Mouse (Mus musculus): ENCODE results near the gene Rere. TPM values are rescaled to one million over a fixed set of nuclear protein-coding genes. Genes with fewer than 3 reads are reported as not detected.

Rere gene
- polyA plus RNA-seq, 1 experiment, result 3.5 TPM

DNA sequence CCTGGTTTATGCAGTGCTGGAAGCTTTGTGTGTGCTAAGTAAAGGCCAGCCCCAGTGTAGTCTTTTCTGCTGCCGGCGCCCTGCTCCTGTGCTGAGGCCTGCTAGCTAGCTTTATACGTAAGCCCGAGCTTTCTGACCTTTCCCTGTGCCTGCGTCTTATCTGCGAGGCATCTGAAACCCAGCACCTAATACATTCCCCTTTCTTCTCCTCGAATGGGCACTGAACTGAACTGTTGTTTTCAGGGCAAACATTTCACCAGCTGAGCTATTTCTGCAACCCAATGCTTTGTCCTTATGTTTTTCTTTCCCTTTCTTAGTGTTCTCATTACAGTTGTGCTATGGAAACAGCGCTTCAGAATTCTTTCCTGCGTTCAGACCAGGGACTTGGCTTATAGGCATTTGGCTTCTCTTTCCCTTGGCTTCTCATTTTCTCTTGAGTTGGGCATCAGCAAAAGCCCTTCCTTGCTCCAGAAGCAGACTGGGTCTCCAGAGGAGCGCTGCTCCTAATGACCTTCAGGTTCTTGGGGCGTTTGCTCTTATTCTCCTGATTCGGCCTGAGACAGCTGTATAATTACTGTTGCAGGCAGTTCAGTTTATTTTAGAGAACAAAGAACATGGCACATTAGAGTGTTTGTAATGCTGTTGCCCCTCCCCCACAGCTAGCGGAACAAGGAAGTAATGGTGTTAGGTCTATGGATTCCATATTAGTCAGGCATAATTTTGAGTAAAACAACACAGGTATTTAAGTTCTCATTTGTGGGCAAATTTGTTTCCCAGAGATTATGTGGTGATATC, 115.6 kb downstream of the Rere start:
- H3K4me3 ChIP-seq (replicated peaks), result no peak overlapping the region
- H3K4me1 ChIP-seq (ENCODE audit: control insufficient read depth), result peaks cover 13% of the 10 kb centered on the region
- TF ChIP-seq GATA1 (IDR thresholded peaks at IDR 0.05; ENCODE audit: low read length) (no peak), TAL1 (IDR thresholded peaks at IDR 0.05; ENCODE audit: low read length) (no peak)
- H3K36me3 ChIP-seq (ENCODE audit: control insufficient read depth), result no peaks in the 10 kb centered on the region
- H3K9me3 ChIP-seq (ENCODE audit: control insufficient read depth, low read length), result no peaks in the 10 kb centered on the region
- H3K27me3 ChIP-seq (ENCODE audit: control insufficient read depth), result no peaks in the 10 kb centered on the region

DNA sequence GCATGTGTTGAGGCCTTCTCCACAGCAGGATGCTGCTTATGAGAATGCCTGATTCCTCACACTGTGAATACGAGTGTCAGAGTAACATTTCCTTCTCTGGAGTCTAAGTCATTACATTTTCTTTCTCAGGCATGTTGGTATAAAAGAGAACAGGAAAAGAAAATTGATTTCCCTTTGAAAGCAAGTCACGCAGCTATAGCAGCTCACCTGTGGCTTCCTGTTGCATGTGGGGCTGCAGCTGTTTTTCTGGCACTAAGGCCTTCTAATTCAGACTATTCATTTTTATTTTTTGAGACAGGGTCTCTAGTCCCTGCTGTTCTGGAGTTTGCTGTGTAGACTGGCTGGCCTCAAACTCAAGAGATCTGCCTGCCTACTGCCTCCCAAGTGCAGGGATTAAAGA, 117.6 kb downstream of the Rere start:
- Histone ChIP-seq H3K4me1 (ENCODE audit: control insufficient read depth) (peaks cover 21% of the 10 kb centered on the region), H3K36me3 (ENCODE audit: control insufficient read depth) (no peaks in the 10 kb centered on the region), H3K9me3 (ENCODE audit: control insufficient read depth, low read length) (no peaks in the 10 kb centered on the region), H3K4me3 (replicated peaks) (no peak overlapping the region), H3K27me3 (ENCODE audit: control insufficient read depth) (no peaks in the 10 kb centered on the region)
- TF ChIP-seq GATA1 (IDR thresholded peaks at IDR 0.05; ENCODE audit: low read length), result no peak
- TF ChIP-seq TAL1 (IDR thresholded peaks at IDR 0.05; ENCODE audit: low read length), result no peak

DNA sequence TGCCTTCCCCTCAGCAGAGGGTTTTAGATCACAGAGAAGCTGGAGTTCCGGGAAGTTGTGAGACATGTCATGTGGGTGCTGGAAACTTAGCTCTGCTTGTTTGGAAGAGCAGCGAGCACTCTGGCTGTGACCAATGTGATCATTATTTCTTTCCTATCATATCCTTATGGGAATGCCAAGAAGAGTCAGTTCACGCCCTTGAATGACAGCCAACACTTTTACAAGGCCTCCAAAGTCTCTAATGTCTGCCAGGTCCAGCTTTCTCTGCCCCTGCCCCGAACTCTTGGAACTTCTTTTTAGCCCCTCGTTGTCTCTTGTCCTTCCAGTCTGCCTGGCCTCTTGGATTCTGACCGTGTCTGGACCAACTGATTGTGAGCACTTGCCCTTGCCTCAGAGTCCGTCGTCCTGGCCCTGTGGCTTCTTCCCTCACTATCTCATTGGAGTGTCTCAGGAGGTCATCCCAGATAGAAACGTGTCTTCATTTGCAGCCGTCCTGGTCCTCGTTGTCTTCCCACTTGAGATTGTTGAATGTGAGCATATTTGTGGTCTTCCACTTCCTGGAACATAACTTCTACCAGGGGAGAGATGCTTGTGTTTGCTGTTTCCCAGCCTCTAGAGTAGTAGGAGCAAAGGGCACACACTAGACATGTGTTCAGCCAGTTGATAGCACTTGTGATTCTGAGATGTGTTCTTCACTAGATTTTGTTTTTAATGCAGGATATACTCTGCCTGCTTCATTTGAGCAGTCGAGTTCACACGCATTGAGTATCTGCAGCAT, 120.6 kb downstream of the Rere start:
- peaks cover 3% of the 10 kb centered on the region; the same call in 1 of the 2 replicates for H3K36me3 ChIP-seq (ENCODE audit: control insufficient read depth)
- H3K4me3 ChIP-seq (replicated peaks), result no peak overlapping the region
- peaks cover 29% of the 10 kb centered on the region for H3K4me1 ChIP-seq (ENCODE audit: control insufficient read depth)
- no peaks in the 10 kb centered on the region for H3K9me3 ChIP-seq (ENCODE audit: control insufficient read depth, low read length)
- no peaks in the 10 kb centered on the region for H3K27me3 ChIP-seq (ENCODE audit: control insufficient read depth)
- TF ChIP-seq GATA1 (IDR thresholded peaks at IDR 0.05; ENCODE audit: low read length) (no peak), TAL1 (IDR thresholded peaks at IDR 0.05; ENCODE audit: low read length) (no peak)

DNA sequence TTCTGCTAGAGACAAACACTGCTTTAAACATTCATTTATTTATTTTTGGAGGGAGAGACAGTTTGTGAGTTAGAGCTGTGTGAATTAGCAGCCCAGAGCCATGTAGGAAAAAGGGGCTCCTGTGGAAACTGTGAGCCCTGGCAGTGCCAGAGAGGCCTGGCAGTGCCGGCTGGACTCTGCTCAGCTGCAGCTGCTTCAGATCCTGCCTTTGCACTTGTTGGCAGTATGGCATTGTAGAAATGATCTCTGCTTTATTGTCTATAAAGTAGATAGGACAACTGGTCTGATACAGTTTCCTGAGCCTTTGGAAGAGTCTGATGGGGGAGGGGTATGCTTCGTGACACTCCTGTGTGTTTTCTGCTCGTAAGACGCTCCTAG, 121.2 kb downstream of the Rere start:
- Histone ChIP-seq H3K4me1 (ENCODE audit: control insufficient read depth) (peaks cover 27% of the 10 kb centered on the region), H3K36me3 (ENCODE audit: control insufficient read depth) (peaks cover 6% of the 10 kb centered on the region), H3K9me3 (ENCODE audit: control insufficient read depth, low read length) (no peaks in the 10 kb centered on the region), H3K4me3 (replicated peaks) (no peak overlapping the region), H3K27me3 (ENCODE audit: control insufficient read depth) (no peaks in the 10 kb centered on the region)
- TF ChIP-seq TAL1 (IDR thresholded peaks at IDR 0.05; ENCODE audit: low read length) (no peak), GATA1 (IDR thresholded peaks at IDR 0.05; ENCODE audit: low read length) (no peak)

GRCm38 (mm10) chr4:150403941-150404340, 122.5 kb downstream of the Rere start:
- Histone ChIP-seq H3K36me3 (ENCODE audit: control insufficient read depth) (peaks cover 13% of the 10 kb centered on the region), H3K27me3 (ENCODE audit: control insufficient read depth) (no peaks in the 10 kb centered on the region), H3K4me1 (ENCODE audit: control insufficient read depth) (peaks cover 25% of the 10 kb centered on the region), H3K9me3 (ENCODE audit: control insufficient read depth, low read length) (no peaks in the 10 kb centered on the region), H3K4me3 (replicated peaks) (no peak overlapping the region)
- TF ChIP-seq GATA1 (IDR thresholded peaks at IDR 0.05; ENCODE audit: low read length) (no peak), TAL1 (IDR thresholded peaks at IDR 0.05; ENCODE audit: low read length) (no peak)

- no peak for TF ChIP-seq GATA1 (IDR thresholded peaks at IDR 0.05; ENCODE audit: low read length)
- H3K9me3 ChIP-seq (ENCODE audit: control insufficient read depth, low read length), result no peaks in the 10 kb centered on the region
- H3K4me1 ChIP-seq (ENCODE audit: control insufficient read depth), result peaks cover 25% of the 10 kb centered on the region
- H3K36me3 ChIP-seq (ENCODE audit: control insufficient read depth), result peaks cover 13% of the 10 kb centered on the region
- no peaks in the 10 kb centered on the region for H3K27me3 ChIP-seq (ENCODE audit: control insufficient read depth)
- H3K4me3 ChIP-seq (replicated peaks), result no peak overlapping the region
These were observed 123.1 kb downstream of the Rere start for GRCm38 (mm10) chr4:150404583-150404982.

DNA sequence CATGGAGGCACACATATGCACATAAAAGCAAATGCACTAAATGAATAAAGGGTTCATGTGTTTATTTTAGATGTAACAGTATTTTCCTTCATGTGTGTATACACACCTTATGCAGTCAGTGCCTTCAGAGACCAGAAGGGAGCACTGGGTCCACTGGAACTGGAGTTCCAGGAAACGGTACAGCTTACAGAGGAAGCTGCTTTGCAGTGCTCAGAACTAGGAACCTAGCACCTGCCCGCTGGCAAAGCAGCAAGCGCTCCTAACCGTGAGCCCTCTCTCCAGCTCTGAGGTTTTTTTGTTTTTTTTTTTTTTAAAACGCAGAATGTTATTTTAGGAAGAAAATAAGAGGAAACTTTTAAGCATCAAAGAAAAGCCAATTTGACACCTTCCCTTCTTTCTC, 124.3 kb downstream of the Rere start:
- Histone ChIP-seq H3K4me3 (replicated peaks) (no peak overlapping the region), H3K4me1 (ENCODE audit: control insufficient read depth) (peaks cover 25% of the 10 kb centered on the region), H3K27me3 (ENCODE audit: control insufficient read depth) (no peaks in the 10 kb centered on the region), H3K9me3 (ENCODE audit: control insufficient read depth, low read length) (no peaks in the 10 kb centered on the region), H3K36me3 (ENCODE audit: control insufficient read depth) (peaks cover 15% of the 10 kb centered on the region)
- TF ChIP-seq TAL1 (IDR thresholded peaks at IDR 0.05; ENCODE audit: low read length), result no peak
- no peak for TF ChIP-seq GATA1 (IDR thresholded peaks at IDR 0.05; ENCODE audit: low read length)

DNA sequence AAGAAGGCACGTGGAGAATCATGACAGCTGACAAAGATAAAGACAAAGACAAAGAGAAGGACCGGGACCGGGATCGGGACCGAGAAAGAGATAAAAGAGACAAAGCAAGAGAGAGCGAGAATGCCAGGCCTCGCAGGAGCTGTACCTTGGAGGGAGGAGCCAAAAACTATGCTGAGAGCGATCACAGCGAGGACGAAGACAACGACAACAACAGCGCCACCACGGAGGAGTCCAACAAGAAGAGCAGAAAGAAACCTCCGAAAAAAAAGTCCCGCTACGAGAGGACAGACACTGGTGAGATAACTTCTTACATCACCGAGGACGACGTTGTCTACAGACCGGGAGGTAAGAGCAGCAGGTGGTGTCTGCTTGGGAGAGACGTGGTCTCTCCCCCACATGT, 124.9 kb downstream of the Rere start:
- H3K27me3 ChIP-seq (ENCODE audit: control insufficient read depth), result no peaks in the 10 kb centered on the region
- H3K36me3 ChIP-seq (ENCODE audit: control insufficient read depth), result peaks cover 15% of the 10 kb centered on the region
- H3K9me3 ChIP-seq (ENCODE audit: control insufficient read depth, low read length), result no peaks in the 10 kb centered on the region
- H3K4me1 ChIP-seq (ENCODE audit: control insufficient read depth), result peaks cover 25% of the 10 kb centered on the region
- H3K4me3 ChIP-seq (replicated peaks), result peak overlapping the region; percentile 45
- TF ChIP-seq TAL1 (IDR thresholded peaks at IDR 0.05; ENCODE audit: low read length) (no peak), GATA1 (IDR thresholded peaks at IDR 0.05; ENCODE audit: low read length) (no peak)

DNA sequence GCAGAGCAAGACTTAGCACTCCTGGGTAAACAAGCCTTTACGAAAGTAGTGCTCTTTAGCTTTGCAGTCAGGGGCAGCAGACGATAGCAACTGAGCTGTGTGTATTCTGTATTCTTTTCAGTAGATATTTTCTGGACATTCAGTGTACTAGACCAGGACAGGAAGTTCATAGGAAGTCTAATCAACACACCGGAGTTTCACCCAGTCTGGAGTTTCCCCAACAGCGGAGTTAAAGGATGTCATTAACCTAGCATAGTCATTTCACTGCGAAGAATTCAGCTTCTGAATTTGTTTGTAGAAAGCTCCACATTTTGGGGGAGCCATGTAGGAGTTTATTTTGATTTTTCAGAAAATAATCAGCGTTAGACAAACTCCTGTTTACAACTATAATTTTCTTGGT, 125.4 kb downstream of the Rere start:
- H3K4me1 ChIP-seq (ENCODE audit: control insufficient read depth), result peaks cover 25% of the 10 kb centered on the region
- H3K9me3 ChIP-seq (ENCODE audit: control insufficient read depth, low read length), result no peaks in the 10 kb centered on the region
- H3K36me3 ChIP-seq (ENCODE audit: control insufficient read depth), result peaks cover 15% of the 10 kb centered on the region
- H3K27me3 ChIP-seq (ENCODE audit: control insufficient read depth), result no peaks in the 10 kb centered on the region
- peak overlapping the region; percentile 45 for H3K4me3 ChIP-seq (replicated peaks)
- TF ChIP-seq TAL1 (IDR thresholded peaks at IDR 0.05; ENCODE audit: low read length) (no peak), GATA1 (IDR thresholded peaks at IDR 0.05; ENCODE audit: low read length) (no peak)

All from erythroblast, embryonic 14.5 days (primary cell).